Mouse (Mus musculus) liver, postnatal 0 days (tissue): ENCODE data around the gene Hey2.

ENCODE experiments used
- CTCF ChIP-seq: sonication (generic); IDR thresholded peaks from 2 replicates; pipeline ENCODE4 v1.5.1; 2016; ENCODE audit warnings: antibody characterized with exemption, low read depth
- EP300 ChIP-seq: IDR thresholded peaks from 2 replicates; pipeline ENCODE4 v1.6.1; 2016; ENCODE audit warnings: antibody characterized with exemption, low read depth, mild to moderate bottlenecking

- TF ChIP-seq CTCF (no peak), EP300 (no peak)
Measured at GRCm38 (mm10) chr10:30883085-30883760, 40.6 kb upstream of the Hey2 start.
